Mouse (Mus musculus) monocyte, adult 59 days (primary cell): Measurements from ENCODE around the gene Olfr1120. TPM values are rescaled to one million over a fixed set of nuclear protein-coding genes. Genes with fewer than 3 reads are reported as not detected.

ENCODE experiments used
- total RNA-seq, 2 experiments: library from RNA; stranded (reverse); gene quantifications; one replicate each; pipeline ENCODE4 v1.2.4; 2023

The Olfr1120 gene
- not detected for total RNA-seq

DNA sequence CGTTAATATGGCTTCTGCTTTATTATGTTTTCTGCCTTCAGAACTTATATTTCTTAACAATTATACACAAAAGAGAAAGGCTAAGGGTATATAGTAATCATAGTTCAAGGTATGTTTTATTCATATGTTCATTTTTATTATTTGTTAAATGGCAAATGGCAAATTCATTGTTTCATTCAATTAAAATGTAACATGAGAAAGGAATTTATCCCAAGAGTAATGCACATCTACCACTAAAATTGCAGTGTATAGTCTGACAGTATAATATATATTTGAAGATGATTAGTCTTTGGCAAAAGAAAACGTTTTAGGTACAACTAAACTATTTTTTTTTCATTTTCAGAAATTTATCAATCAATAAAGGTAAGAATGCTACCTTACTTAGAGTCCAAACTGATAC lies at the start of gene Olfr1120:
Gene Olfr1120 (plus strand): TSS at position 301 of the 400 bp plus-strand sequence.

DNA sequence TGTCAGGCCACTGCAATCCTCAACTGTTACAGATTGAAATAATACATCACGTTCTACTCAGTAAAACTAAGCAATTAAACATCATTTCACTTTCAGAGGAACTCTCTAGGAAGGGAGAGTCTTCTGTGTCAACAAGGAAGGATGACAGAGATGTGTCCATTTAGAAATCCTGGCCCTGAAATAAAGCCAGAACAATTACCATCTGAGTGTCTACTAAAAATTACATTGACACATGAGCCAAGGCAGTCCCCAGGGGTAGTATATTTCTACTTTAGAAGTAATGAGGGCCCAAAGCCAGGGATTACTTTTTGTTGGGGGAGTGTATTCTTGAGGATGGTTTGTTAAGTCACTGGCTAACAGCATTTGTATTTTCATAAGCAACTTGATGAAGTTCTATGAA lies 47.3 kb upstream of the Olfr1120 start, which contains the start of gene Olfr1118:
Gene Olfr1118 (plus strand): TSS at position 301 of the 400 bp plus-strand sequence.

DNA sequence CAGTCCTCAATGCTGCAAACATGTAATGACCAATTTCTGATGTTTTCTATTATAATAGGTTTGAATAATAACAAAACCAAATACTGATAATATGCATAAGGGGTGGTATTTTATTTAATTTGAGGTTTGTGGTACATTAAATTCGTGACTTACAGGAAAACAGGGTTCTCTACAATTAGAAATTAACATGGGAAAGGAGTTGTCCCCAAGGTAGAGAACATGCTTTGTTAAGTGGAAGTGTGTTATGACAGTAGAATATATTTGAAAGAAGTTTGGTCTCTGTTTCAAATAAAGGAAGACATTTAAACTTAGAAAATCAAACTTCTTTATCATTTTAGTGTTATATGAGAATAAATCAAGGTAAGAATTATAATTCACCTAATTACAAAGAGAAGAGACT lies 15.0 kb downstream of the Olfr1120 start, which contains the start of gene Olfr1121:
Gene Olfr1121 (plus strand): TSS at position 301 of the 400 bp plus-strand sequence.

DNA sequence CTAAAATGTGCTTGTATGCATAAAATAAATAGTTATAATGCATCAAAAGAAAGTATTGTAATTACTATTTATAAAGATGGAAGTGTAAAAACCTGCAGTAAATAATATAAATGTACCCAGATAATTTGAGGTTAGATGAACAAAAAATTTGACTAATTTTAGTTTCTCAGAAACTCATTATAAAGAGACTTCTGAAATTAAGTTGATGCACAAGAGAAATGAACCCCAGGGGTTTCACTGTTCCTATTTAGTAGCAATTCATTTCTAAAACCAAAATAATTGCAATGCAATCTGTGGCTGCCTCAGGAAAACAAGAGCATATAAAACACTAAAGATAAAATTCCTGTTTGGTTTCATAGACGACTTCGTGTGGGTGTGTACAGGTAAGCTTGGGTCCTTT lies 30.9 kb downstream of the Olfr1120 start, which contains the start of gene Olfr1122:
Gene Olfr1122 (plus strand): TSS at position 301 of the 400 bp plus-strand sequence.

Other genes with a start within 250 kb of the Olfr1120 start
- gene Olfr259, start 240.2 kb upstream of the Olfr1120 start, total RNA-seq = not detected
- not detected for gene Olfr1110, start 214.5 kb upstream of the Olfr1120 start, total RNA-seq
- gene Olfr1111, start 202.2 kb upstream of the Olfr1120 start, total RNA-seq = not detected
- gene Olfr1112, start 167.0 kb upstream of the Olfr1120 start, total RNA-seq = not detected
- not detected for gene Olfr1113, start 145.8 kb upstream of the Olfr1120 start, total RNA-seq
- gene Olfr1115, start 106.8 kb upstream of the Olfr1120 start, total RNA-seq = not detected
- not detected for gene Olfr1116, start 87.3 kb upstream of the Olfr1120 start, total RNA-seq
- not detected for gene Olfr1118, start 47.2 kb upstream of the Olfr1120 start, total RNA-seq
- gene Olfr1121, start 15.1 kb downstream of the Olfr1120 start, total RNA-seq = not detected
- gene Olfr1122, start 31.0 kb downstream of the Olfr1120 start, total RNA-seq = under 1 TPM in 1 of 2 experiments, not detected in 1; 0.29 TPM
- gene Olfr1123, start 61.8 kb downstream of the Olfr1120 start, total RNA-seq = not detected
- not detected for gene Olfr1124, start 75.5 kb downstream of the Olfr1120 start, total RNA-seq
- not detected for gene Olfr1126, start 99.1 kb downstream of the Olfr1120 start, total RNA-seq
- gene Pramel7, start 142.3 kb downstream of the Olfr1120 start, total RNA-seq = not detected
- gene Pramel6, start 151.8 kb downstream of the Olfr1120 start, total RNA-seq = not detected
- gene Olfr153, start 177.0 kb downstream of the Olfr1120 start, total RNA-seq = not detected
- not detected for gene Olfr1128, start 190.7 kb downstream of the Olfr1120 start, total RNA-seq
- not detected for gene Olfr1129, start 219.1 kb downstream of the Olfr1120 start, total RNA-seq